Mouse (Mus musculus): ENCODE measurements around the gene Usp5.

GRCm38 (mm10) chr6:124834512-124835081 lies 5.3 kb upstream of the Usp5 start:
- TF ChIP-seq CTCF (IDR thresholded peaks at IDR 0.05; ENCODE audit: low read depth, low read length) (no peak), POLR2A (IDR thresholded peaks at IDR 0.05; ENCODE audit: insufficient read depth, low read length) (no peak), EP300 (IDR thresholded peaks at IDR 0.05; ENCODE audit: insufficient read depth, low read depth, low read length) (no peak)
